Mouse (Mus musculus): Measurements from ENCODE around the gene Tti1. TPM values are rescaled to one million over a fixed set of nuclear protein-coding genes. Genes with fewer than 3 reads are reported as not detected.

Gene Tti1
- polyA plus RNA-seq, 1 experiment from 2014 or later: 28.7 TPM

DNA sequence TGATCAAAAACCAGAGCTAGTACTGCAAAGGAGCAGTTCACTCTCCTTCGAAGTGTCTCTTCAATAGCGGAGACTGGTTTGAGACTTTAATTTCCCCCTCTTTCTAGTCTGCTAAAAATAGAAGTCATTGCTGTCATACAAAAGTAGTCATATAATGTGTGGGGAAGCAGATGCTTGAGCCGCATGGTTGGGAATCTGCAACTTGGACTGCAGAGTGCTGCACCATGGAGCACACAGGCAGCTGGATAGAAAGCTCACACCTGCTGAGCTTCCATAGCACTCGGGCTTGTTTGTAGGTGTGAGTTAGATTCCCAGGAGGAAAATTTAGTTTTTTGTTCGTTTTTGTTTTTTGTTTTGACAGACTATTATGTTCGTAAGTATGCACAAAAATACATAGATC is 8.2 kb upstream of the Tti1 start:
- Histone ChIP-seq H3K9ac (ENCODE audit: low read length) (no peak overlapping the region), H3K27ac (ENCODE audit: low read depth, low read length) (no peak overlapping the region), H3K4me3 (ENCODE audit: low read depth, low read length) (no peak overlapping the region), H3K27me3 (ENCODE audit: control insufficient read depth, insufficient read depth, low read length) (no peaks in the 10 kb centered on the region), H3K4me2 (ENCODE audit: low read depth) (no peak overlapping the region), H3K9me3 (ENCODE audit: control insufficient read depth, low read length) (no peaks in the 10 kb centered on the region), H3K36me3 (ENCODE audit: control insufficient read depth, insufficient read depth, low read length) (peaks cover 2% of the 10 kb centered on the region; the same call in 1 of the 2 replicates), H3K4me1 (ENCODE audit: control insufficient read depth, insufficient read depth, low read length) (no peaks in the 10 kb centered on the region)
- ATAC-seq (ENCODE audit: insufficient read depth, low FRiP score, low TSS enrichment) (no peak), DNase-seq (ENCODE audit: low spot score) (no peak)
- WGBS: 87% methylated on average over 6 of the region's 6 CpGs

DNA sequence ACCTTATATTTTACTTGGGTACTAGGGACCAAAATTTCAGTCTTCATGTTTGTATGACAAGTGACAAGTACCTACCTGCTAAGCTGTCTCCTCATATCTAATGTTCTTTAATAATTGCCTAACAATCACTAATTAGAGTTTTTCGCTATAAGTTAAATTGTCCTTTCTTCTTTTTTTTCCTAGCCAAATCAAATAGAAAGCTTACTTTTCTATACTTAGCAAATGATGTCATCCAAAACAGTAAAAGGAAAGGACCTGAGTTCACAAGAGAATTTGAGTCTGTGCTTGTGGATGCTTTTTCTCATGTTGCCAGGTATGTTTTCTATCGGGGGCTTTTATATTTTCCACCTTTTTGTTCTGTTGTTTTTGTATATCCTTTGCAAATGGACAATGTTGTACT is 7.6 kb upstream of the Tti1 start:
- H3K9me3 ChIP-seq (ENCODE audit: control insufficient read depth, low read length): no peaks in the 10 kb centered on the region

DNA sequence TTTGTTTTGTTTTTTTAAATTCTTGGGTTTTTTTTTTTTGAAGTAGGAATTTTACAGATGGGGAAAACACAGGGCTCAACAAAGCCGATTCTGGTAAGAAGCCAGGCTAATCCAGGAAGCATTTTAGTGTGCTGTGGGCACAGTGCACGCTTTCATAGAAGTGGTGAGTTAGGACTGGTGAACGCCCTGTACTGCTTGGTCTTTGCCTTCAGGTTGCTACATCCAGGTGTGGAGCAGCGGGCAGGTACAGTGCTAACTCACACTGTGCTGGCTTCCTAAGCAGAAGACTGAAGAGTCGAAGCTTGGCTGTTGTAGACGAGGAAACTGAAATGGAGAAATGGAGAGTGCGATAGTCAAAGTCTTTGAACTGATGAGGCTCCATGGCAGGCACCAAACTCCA is 1.8 kb upstream of the Tti1 start:
- Histone ChIP-seq H3K4me2 (ENCODE audit: low read depth) (peak overlapping the region; percentile 77), H3K9me3 (ENCODE audit: control insufficient read depth, low read length) (no peaks in the 10 kb centered on the region), H3K4me1 (ENCODE audit: control insufficient read depth, insufficient read depth, low read length) (peaks cover 21% of the 10 kb centered on the region), H3K9ac (ENCODE audit: low read length) (peak overlapping the region; percentile 31; the same call in 1 of the 2 replicates), H3K36me3 (ENCODE audit: control insufficient read depth, insufficient read depth, low read length) (no peaks in the 10 kb centered on the region), H3K4me3 (ENCODE audit: low read depth, low read length) (peak overlapping the region; percentile 79), H3K27me3 (ENCODE audit: control insufficient read depth, insufficient read depth, low read length) (no peaks in the 10 kb centered on the region), H3K27ac (ENCODE audit: low read depth, low read length) (no peak overlapping the region)
- 86% methylated on average over 7 of the region's 7 CpGs for WGBS
- DNase-seq (ENCODE audit: low spot score): no peak
- no peak for ATAC-seq (ENCODE audit: insufficient read depth, low FRiP score, low TSS enrichment)

More for the DNA sequence above, 7.6 kb upstream of the Tti1 start:
- Histone ChIP-seq H3K9ac (ENCODE audit: low read length) (no peak overlapping the region), H3K4me2 (ENCODE audit: low read depth) (no peak overlapping the region), H3K36me3 (ENCODE audit: control insufficient read depth, insufficient read depth, low read length) (peaks cover 2% of the 10 kb centered on the region; the same call in 1 of the 2 replicates), H3K4me1 (ENCODE audit: control insufficient read depth, insufficient read depth, low read length) (peaks cover 6% of the 10 kb centered on the region), H3K4me3 (ENCODE audit: low read depth, low read length) (no peak overlapping the region), H3K27me3 (ENCODE audit: control insufficient read depth, insufficient read depth, low read length) (no peaks in the 10 kb centered on the region), H3K27ac (ENCODE audit: low read depth, low read length) (no peak overlapping the region)
- DNase-seq (ENCODE audit: low spot score) (no peak), ATAC-seq (ENCODE audit: insufficient read depth, low FRiP score, low TSS enrichment) (no peak)
- 87% methylated on average over 2 of the region's 2 CpGs for WGBS

DNA sequence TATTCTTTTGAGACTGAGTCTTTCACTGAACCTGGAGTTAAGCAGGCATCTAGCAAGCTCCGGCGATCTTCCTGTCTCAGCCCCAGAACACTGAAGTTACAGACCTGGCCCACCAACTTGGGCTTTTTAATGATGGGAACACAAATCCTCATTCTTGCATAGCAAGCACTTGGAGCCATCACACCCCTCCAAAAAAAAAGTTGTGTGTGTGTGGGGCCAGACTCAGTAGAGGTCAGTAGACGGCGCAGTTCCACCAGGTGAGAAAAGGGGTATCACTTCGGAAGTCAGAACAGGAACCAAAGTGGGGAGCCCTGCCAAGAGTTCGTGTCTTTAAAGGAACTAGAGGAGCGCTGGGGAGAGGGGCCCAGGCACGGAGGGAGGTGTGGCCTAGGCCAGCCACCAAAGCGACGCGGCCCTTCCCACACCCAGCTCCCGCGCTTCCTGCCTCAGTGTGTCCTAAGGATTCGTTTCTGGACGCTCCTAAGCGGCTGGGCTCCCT is 329 bp downstream of the Tti1 start:
- DNase-seq (ENCODE audit: low spot score): no peak
- no peak; the same call in 1 of the 2 replicates for ATAC-seq (ENCODE audit: insufficient read depth, low FRiP score, low TSS enrichment)
- peak overlapping the region; percentile 79 for H3K4me3 ChIP-seq (ENCODE audit: low read depth, low read length)
- peak overlapping the region; percentile 85 for H3K9ac ChIP-seq (ENCODE audit: low read length)
- WGBS: 2% methylated on average over 16 of the region's 16 CpGs
- no peaks in the 10 kb centered on the region for H3K27me3 ChIP-seq (ENCODE audit: control insufficient read depth, insufficient read depth, low read length)
- H3K4me2 ChIP-seq (ENCODE audit: low read depth): peak overlapping the region; percentile 77
- H3K4me1 ChIP-seq (ENCODE audit: control insufficient read depth, insufficient read depth, low read length): peaks cover 21% of the 10 kb centered on the region
- no peaks in the 10 kb centered on the region for H3K9me3 ChIP-seq (ENCODE audit: control insufficient read depth, low read length)
- no peaks in the 10 kb centered on the region for H3K36me3 ChIP-seq (ENCODE audit: control insufficient read depth, insufficient read depth, low read length)
- peak overlapping the region; percentile 74 for H3K27ac ChIP-seq (ENCODE audit: low read depth, low read length)

DNA sequence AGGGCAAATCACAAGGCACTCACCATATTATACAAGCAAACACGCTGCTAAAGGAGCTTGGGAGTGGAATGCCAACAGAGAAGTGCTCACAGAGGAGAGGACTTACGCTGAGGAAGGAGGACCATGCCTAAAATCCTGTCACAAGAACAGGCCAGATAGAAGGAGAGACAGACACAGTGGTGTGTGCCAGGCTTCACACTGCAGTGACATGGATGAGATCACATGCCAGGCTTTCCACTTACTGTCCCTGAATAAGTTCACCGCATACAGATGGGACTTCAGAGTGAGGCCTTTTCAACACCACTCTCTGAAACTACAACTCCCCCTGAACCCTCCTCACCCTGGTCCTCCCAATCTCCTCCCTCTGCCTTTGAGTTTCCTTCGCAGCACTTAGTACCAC is 10.9 kb downstream of the Tti1 start:
- Histone ChIP-seq H3K9me3 (ENCODE audit: control insufficient read depth, low read length) (no peaks in the 10 kb centered on the region), H3K27ac (ENCODE audit: low read depth, low read length) (no peak overlapping the region), H3K9ac (ENCODE audit: low read length) (no peak overlapping the region), H3K4me1 (ENCODE audit: control insufficient read depth, insufficient read depth, low read length) (no peaks in the 10 kb centered on the region), H3K36me3 (ENCODE audit: control insufficient read depth, insufficient read depth, low read length) (no peaks in the 10 kb centered on the region), H3K27me3 (ENCODE audit: control insufficient read depth, insufficient read depth, low read length) (no peaks in the 10 kb centered on the region), H3K4me2 (ENCODE audit: low read depth) (no peak overlapping the region), H3K4me3 (ENCODE audit: low read depth, low read length) (no peak overlapping the region)
- DNase-seq (ENCODE audit: low spot score): no peak
- ATAC-seq (ENCODE audit: insufficient read depth, low FRiP score, low TSS enrichment): no peak
- 90% methylated on average over 4 of the region's 4 CpGs for WGBS

DNA sequence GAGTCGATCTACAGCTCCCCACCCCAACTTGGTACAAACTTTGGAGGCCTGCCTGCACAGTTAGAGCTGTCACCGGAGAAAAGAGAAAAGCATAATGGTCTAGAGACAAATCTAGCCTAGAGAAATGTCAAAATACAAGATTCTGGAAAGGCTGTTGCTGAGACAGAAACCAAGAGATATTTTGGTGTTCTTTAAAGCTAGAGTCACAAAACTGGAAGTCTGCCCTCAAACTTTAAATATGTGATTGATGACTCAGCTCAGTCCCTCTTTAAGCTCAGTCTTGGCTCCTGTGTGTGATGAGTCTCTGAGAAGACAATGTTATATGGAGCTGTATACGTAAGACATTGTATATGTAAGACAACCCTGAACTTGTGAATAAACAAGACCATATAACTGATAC is 15.6 kb downstream of the Tti1 start:
- Histone ChIP-seq H3K9me3 (ENCODE audit: control insufficient read depth, low read length) (no peaks in the 10 kb centered on the region), H3K36me3 (ENCODE audit: control insufficient read depth, insufficient read depth, low read length) (peaks cover 2% of the 10 kb centered on the region), H3K27me3 (ENCODE audit: control insufficient read depth, insufficient read depth, low read length) (no peaks in the 10 kb centered on the region), H3K4me2 (ENCODE audit: low read depth) (no peak overlapping the region), H3K9ac (ENCODE audit: low read length) (no peak overlapping the region), H3K4me1 (ENCODE audit: control insufficient read depth, insufficient read depth, low read length) (no peaks in the 10 kb centered on the region), H3K4me3 (ENCODE audit: low read depth, low read length) (no peak overlapping the region), H3K27ac (ENCODE audit: low read depth, low read length) (no peak overlapping the region)
- DNase-seq (ENCODE audit: low spot score) (no peak), ATAC-seq (ENCODE audit: insufficient read depth, low FRiP score, low TSS enrichment) (no peak)
- 90% methylated on average over 3 of the region's 3 CpGs for WGBS

DNA sequence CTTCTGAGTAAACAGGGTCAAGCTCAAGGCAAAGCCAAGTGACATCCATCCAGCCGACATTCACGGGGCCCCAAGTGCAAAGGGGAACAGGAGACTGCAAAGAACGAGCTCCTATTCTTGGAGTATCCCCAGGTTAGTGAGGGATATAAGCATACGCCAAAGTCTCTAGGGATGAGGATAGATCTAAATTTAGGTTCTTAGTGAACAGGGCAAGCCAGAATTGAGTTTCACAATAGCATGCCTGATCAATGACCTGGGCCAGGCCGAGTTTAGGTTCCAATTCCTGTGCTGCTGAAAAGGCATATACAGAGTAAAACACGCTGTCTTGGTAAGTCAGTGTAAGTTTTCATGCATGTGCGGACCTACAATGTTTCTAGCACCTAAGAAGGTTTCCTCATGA is 18.9 kb downstream of the Tti1 start:
- Histone ChIP-seq H3K4me3 (ENCODE audit: low read depth, low read length) (no peak overlapping the region), H3K4me2 (ENCODE audit: low read depth) (no peak overlapping the region), H3K4me1 (ENCODE audit: control insufficient read depth, insufficient read depth, low read length) (no peaks in the 10 kb centered on the region), H3K9me3 (ENCODE audit: control insufficient read depth, low read length) (no peaks in the 10 kb centered on the region), H3K27me3 (ENCODE audit: control insufficient read depth, insufficient read depth, low read length) (no peaks in the 10 kb centered on the region), H3K27ac (ENCODE audit: low read depth, low read length) (no peak overlapping the region), H3K36me3 (ENCODE audit: control insufficient read depth, insufficient read depth, low read length) (peaks cover 4% of the 10 kb centered on the region), H3K9ac (ENCODE audit: low read length) (no peak overlapping the region)
- WGBS: 93% methylated on average over 7 of the region's 7 CpGs
- DNase-seq (ENCODE audit: low spot score): no peak
- no peak for ATAC-seq (ENCODE audit: insufficient read depth, low FRiP score, low TSS enrichment)

DNA sequence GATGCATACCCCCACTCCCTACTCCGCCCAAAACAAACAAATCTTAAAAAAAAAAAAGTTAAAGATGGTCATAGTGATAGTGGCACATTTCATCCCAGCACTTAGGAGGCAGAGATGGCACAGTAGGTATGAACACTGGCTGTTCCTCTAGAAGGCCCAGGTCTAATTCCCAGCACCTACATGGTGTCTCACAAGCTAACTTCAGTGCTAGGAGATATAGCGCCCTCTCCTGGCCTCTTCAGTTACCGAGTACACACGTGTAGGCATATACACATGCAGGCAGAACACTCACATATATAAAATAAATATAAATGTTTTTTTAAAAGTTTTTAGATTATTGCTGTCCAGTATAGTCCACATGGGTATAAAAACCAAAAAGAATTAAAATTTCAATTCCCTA is 22.6 kb downstream of the Tti1 start:
- Histone ChIP-seq H3K4me1 (ENCODE audit: control insufficient read depth, insufficient read depth, low read length) (no peaks in the 10 kb centered on the region), H3K27ac (ENCODE audit: low read depth, low read length) (no peak overlapping the region), H3K27me3 (ENCODE audit: control insufficient read depth, insufficient read depth, low read length) (no peaks in the 10 kb centered on the region), H3K4me3 (ENCODE audit: low read depth, low read length) (no peak overlapping the region), H3K9me3 (ENCODE audit: control insufficient read depth, low read length) (no peaks in the 10 kb centered on the region), H3K9ac (ENCODE audit: low read length) (no peak overlapping the region), H3K36me3 (ENCODE audit: control insufficient read depth, insufficient read depth, low read length) (peaks cover 4% of the 10 kb centered on the region), H3K4me2 (ENCODE audit: low read depth) (no peak overlapping the region)
- ATAC-seq (ENCODE audit: insufficient read depth, low FRiP score, low TSS enrichment) (no peak), DNase-seq (ENCODE audit: low spot score) (no peak)
- 93% methylated on average over 4 of the region's 4 CpGs for WGBS

DNA sequence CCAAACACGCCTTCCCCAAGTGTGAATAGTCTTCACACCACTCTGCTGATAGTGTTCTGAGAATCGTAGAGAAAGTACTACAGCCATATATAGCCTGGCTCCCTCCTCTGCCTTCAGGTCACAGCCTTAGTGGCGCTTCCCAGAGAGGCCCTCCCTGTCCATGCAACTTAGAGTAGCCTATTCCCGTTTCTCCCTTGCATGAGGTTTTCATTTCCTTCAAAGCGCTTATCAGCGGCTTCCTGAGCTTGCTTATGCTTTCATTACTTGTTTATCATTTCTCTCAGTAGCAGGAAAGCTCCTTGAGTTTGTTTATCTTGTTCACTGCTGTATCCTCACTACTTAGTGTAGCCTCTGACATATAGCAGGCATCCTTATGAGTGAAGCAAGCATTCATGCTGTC is 23.6 kb downstream of the Tti1 start:
- no peaks in the 10 kb centered on the region for H3K9me3 ChIP-seq (ENCODE audit: control insufficient read depth, low read length)
- no peak overlapping the region for H3K4me2 ChIP-seq (ENCODE audit: low read depth)
- H3K27ac ChIP-seq (ENCODE audit: low read depth, low read length): no peak overlapping the region
- DNase-seq (ENCODE audit: low spot score) (no peak), ATAC-seq (ENCODE audit: insufficient read depth, low FRiP score, low TSS enrichment) (no peak)
- H3K27me3 ChIP-seq (ENCODE audit: control insufficient read depth, insufficient read depth, low read length): no peaks in the 10 kb centered on the region
- H3K4me1 ChIP-seq (ENCODE audit: control insufficient read depth, insufficient read depth, low read length): no peaks in the 10 kb centered on the region
- H3K9ac ChIP-seq (ENCODE audit: low read length): no peak overlapping the region
- peaks cover 4% of the 10 kb centered on the region for H3K36me3 ChIP-seq (ENCODE audit: control insufficient read depth, insufficient read depth, low read length)
- 86% methylated on average over 6 of the region's 6 CpGs for whole genome bisulfite sequencing
- no peak overlapping the region for H3K4me3 ChIP-seq (ENCODE audit: low read depth, low read length)

All from neural tube, embryonic 11.5 days (tissue).